In genomic region chr17:45718323-45718722, GRCm38 (mm10) we compare ENCODE assay signal across 9 mouse cellular contexts. TPM values are rescaled to one million over a fixed set of nuclear protein-coding genes. Genes with fewer than 3 reads are reported as not detected.
A peak's percentile ranks its signal among the peaks of the same experiment; 100 is the strongest.
DNase-seq lines count a peak whose midpoint lies in the region; ATAC-seq lines count a peak whose summit lies in the region.
"Had no signal": no experiment of that assay in that cellular context is flagged by ENCODE, and none has a peak within 500 bp of the region (broad histone marks: within the 10 kb centered on the region; RNA-seq: fewer than 3 reads in every experiment).

No protein-coding gene starts in this region.

- no peak overlapping the region for H3K4me2 ChIP-seq in midbrain, embryonic 15.5 days
- no peak overlapping the region for H3K4me2 ChIP-seq in embryonic facial prominence, embryonic 15.5 days (replicated peaks)
- H3K4me2 ChIP-seq in hindbrain, embryonic 16.5 days (ENCODE audit: low read length) = no peak overlapping the region

- peaks cover 9% of the 10 kb centered on the region for H3K4me1 ChIP-seq in midbrain, embryonic 10.5 days
- H3K4me1 ChIP-seq in midbrain, embryonic 15.5 days = peaks cover 12% of the 10 kb centered on the region
- H3K4me1 ChIP-seq in embryonic facial prominence, embryonic 15.5 days = peaks cover 4% of the 10 kb centered on the region
- H3K4me1 ChIP-seq in hindbrain, embryonic 16.5 days (ENCODE audit: control insufficient read depth, insufficient read depth, low read depth, low read length) = peaks cover 9% of the 10 kb centered on the region

- H3K9ac ChIP-seq in midbrain, embryonic 15.5 days = no peak overlapping the region
- H3K9ac ChIP-seq in embryonic facial prominence, embryonic 15.5 days = no peak overlapping the region
- no peak overlapping the region for H3K9ac ChIP-seq in hindbrain, embryonic 16.5 days (ENCODE audit: low read depth, low read length)

- H3K27me3 ChIP-seq in midbrain, embryonic 10.5 days (ENCODE audit: low read depth, poor library complexity, severe bottlenecking) = no peaks in the 10 kb centered on the region
- no peaks in the 10 kb centered on the region for H3K27me3 ChIP-seq in midbrain, embryonic 15.5 days (replicated peaks)
- no peaks in the 10 kb centered on the region for H3K27me3 ChIP-seq in embryonic facial prominence, embryonic 15.5 days
- no peaks in the 10 kb centered on the region for H3K27me3 ChIP-seq in hindbrain, embryonic 16.5 days (replicated peaks; ENCODE audit: control insufficient read depth, insufficient read depth, low read length)

- ATAC-seq in midbrain, embryonic 15.5 days (replicated peaks) = no peak; the same call in 1 of the 2 replicates
- peak; percentile 53; the same call in 1 of the 2 replicates for ATAC-seq in embryonic facial prominence, embryonic 15.5 days (ENCODE audit: insufficient number of reproducible peaks, low FRiP score, low TSS enrichment, low read depth)
- ATAC-seq in hindbrain, embryonic 16.5 days = peak; percentile 80
- peak; percentile 82 for ATAC-seq in megakaryocyte, adult 5-6 weeks (ENCODE audit: poor library complexity, severe bottlenecking)

- peak; percentile 47 for DNase-seq in midbrain, embryonic 10.5 days (ENCODE audit: low spot score)
- peak; percentile 75 for DNase-seq in adrenal gland, adult 2 months
- peak; percentile 74 to 86 for DNase-seq in layer of hippocampus, postnatal 14 days (ENCODE audit: low spot score in 2 of 2)
- peak; percentile 43 to 58 for DNase-seq in spleen, postnatal 36 days (ENCODE audit: low spot score in 2 of 2)

- no peaks in the 10 kb centered on the region for H3K9me3 ChIP-seq in midbrain, embryonic 10.5 days (replicated peaks)
- no peaks in the 10 kb centered on the region for H3K9me3 ChIP-seq in midbrain, embryonic 15.5 days
- H3K9me3 ChIP-seq in embryonic facial prominence, embryonic 15.5 days (replicated peaks) = no peaks in the 10 kb centered on the region
- no peaks in the 10 kb centered on the region for H3K9me3 ChIP-seq in hindbrain, embryonic 16.5 days (ENCODE audit: control insufficient read depth, low read length)
- H3K9me3 ChIP-seq: megakaryocyte, embryonic 14.5 days had no signal

- no peak overlapping the region for H3K27ac ChIP-seq in midbrain, embryonic 10.5 days (replicated peaks)
- no peak overlapping the region for H3K27ac ChIP-seq in midbrain, embryonic 15.5 days
- H3K27ac ChIP-seq in embryonic facial prominence, embryonic 15.5 days (replicated peaks) = no peak overlapping the region
- H3K27ac ChIP-seq in hindbrain, embryonic 16.5 days (ENCODE audit: low read depth, low read length) = no peak overlapping the region

- H3K4me3 ChIP-seq in midbrain, embryonic 10.5 days = no peak overlapping the region
- no peak overlapping the region for H3K4me3 ChIP-seq in midbrain, embryonic 15.5 days
- H3K4me3 ChIP-seq in embryonic facial prominence, embryonic 15.5 days (replicated peaks) = no peak overlapping the region
- no peak overlapping the region for H3K4me3 ChIP-seq in hindbrain, embryonic 16.5 days (ENCODE audit: low read length)
- H3K4me3 ChIP-seq: megakaryocyte, embryonic 14.5 days had no signal

- H3K36me3 ChIP-seq in midbrain, embryonic 10.5 days = no peaks in the 10 kb centered on the region
- H3K36me3 ChIP-seq in midbrain, embryonic 15.5 days (replicated peaks) = no peaks in the 10 kb centered on the region
- no peaks in the 10 kb centered on the region for H3K36me3 ChIP-seq in embryonic facial prominence, embryonic 15.5 days
- no peaks in the 10 kb centered on the region for H3K36me3 ChIP-seq in hindbrain, embryonic 16.5 days (ENCODE audit: control insufficient read depth, insufficient read depth, low read length)

- 11% methylated on average over 10 of the region's 10 CpGs for WGBS in midbrain, embryonic 10.5 days
- 9% methylated on average over 10 of the region's 10 CpGs for WGBS in midbrain, embryonic 15.5 days
- 7% methylated on average over 10 of the region's 10 CpGs for WGBS in embryonic facial prominence, embryonic 15.5 days
- 7% methylated on average over 10 of the region's 10 CpGs for WGBS in hindbrain, embryonic 16.5 days

RNA-seq across cellular contexts. Expression of gene 1600014C23Rik, which starts 15.3 kb away (rescaled TPM):
- 0.48 and 0.58 TPM in 2 replicates for polyA plus RNA-seq in midbrain, embryonic 10.5 days (2016; fragmentation: Nextera tagmentation; extraction: Ambion mirVana)
- 0.61 TPM in 1 of 2 replicates, not detected in the other for polyA plus RNA-seq in midbrain, embryonic 15.5 days (2015; fragmentation: Nextera tagmentation; extraction: Ambion mirVana)
- total RNA-seq in adrenal gland, adult 2 months (2021) = not detected
- not detected in 2 replicates for polyA plus RNA-seq in adrenal gland, adult 2 months (2012; rRNA removed)
- 0.49 TPM in 1 of 2 replicates, not detected in the other for polyA plus RNA-seq in embryonic facial prominence, embryonic 15.5 days (2015; fragmentation: Nextera tagmentation; extraction: Ambion mirVana)
- polyA plus RNA-seq in hindbrain, embryonic 16.5 days (2015; fragmentation: Nextera tagmentation; extraction: Ambion mirVana) = 0.66 TPM in 1 of 2 replicates, not detected in the other
- total RNA-seq in layer of hippocampus, postnatal 14 days (2021) = not detected
- total RNA-seq in megakaryocyte, adult 5-6 weeks (2015) = not detected in 2 replicates
- not detected in 2 replicates for total RNA-seq in megakaryocyte, adult 5-6 weeks (2017)

RNA-seq across cellular contexts. Expression of gene Tmem63b, which starts 31.6 kb away (rescaled TPM):
- polyA plus RNA-seq in midbrain, embryonic 10.5 days (2016; fragmentation: Nextera tagmentation; extraction: Ambion mirVana) = 60.5 and 82.0 TPM in 2 replicates
- polyA plus RNA-seq in midbrain, embryonic 15.5 days (2015; fragmentation: Nextera tagmentation; extraction: Ambion mirVana) = 173 and 177 TPM in 2 replicates
- total RNA-seq in adrenal gland, adult 2 months (2021) = 10 to 100 TPM; 37.9 to 54.8 TPM
- 68.9 and 71.9 TPM in 2 replicates for polyA plus RNA-seq in adrenal gland, adult 2 months (2012; rRNA removed)
- 45.8 and 52.4 TPM in 2 replicates for polyA plus RNA-seq in embryonic facial prominence, embryonic 15.5 days (2015; fragmentation: Nextera tagmentation; extraction: Ambion mirVana)
- polyA plus RNA-seq in hindbrain, embryonic 16.5 days (2015; fragmentation: Nextera tagmentation; extraction: Ambion mirVana) = 147 and 148 TPM in 2 replicates
- 100 to 1,000 TPM; 219 to 224 TPM for total RNA-seq in layer of hippocampus, postnatal 14 days (2021)
- total RNA-seq in megakaryocyte, adult 5-6 weeks (2015) = 3.3 and 5.3 TPM in 2 replicates
- 3.6 and 5.3 TPM in 2 replicates for total RNA-seq in megakaryocyte, adult 5-6 weeks (2017)

RNA-seq across cellular contexts. Expression of gene Mrpl14, which starts 32.2 kb away (rescaled TPM):
- polyA plus RNA-seq in midbrain, embryonic 10.5 days (2016; fragmentation: Nextera tagmentation; extraction: Ambion mirVana) = 148 and 155 TPM in 2 replicates
- 118 and 124 TPM in 2 replicates for polyA plus RNA-seq in midbrain, embryonic 15.5 days (2015; fragmentation: Nextera tagmentation; extraction: Ambion mirVana)
- total RNA-seq in adrenal gland, adult 2 months (2021) = 100 to 1,000 TPM; 126 to 132 TPM
- polyA plus RNA-seq in adrenal gland, adult 2 months (2012; rRNA removed) = 223 and 257 TPM in 2 replicates
- polyA plus RNA-seq in embryonic facial prominence, embryonic 15.5 days (2015; fragmentation: Nextera tagmentation; extraction: Ambion mirVana) = 157 and 165 TPM in 2 replicates
- 128 and 134 TPM in 2 replicates for polyA plus RNA-seq in hindbrain, embryonic 16.5 days (2015; fragmentation: Nextera tagmentation; extraction: Ambion mirVana)
- 10 to 100 TPM; 36.4 to 43.5 TPM for total RNA-seq in layer of hippocampus, postnatal 14 days (2021)
- 30.3 and 34.7 TPM in 2 replicates for total RNA-seq in megakaryocyte, adult 5-6 weeks (2015)
- 12.7 and 14.7 TPM in 2 replicates for total RNA-seq in megakaryocyte, adult 5-6 weeks (2017)

RNA-seq across cellular contexts. Expression of gene Capn11, which starts 59.2 kb away (rescaled TPM):
- polyA plus RNA-seq in midbrain, embryonic 10.5 days (2016; fragmentation: Nextera tagmentation; extraction: Ambion mirVana) = 0.76 and 1.5 TPM in 2 replicates
- polyA plus RNA-seq in midbrain, embryonic 15.5 days (2015; fragmentation: Nextera tagmentation; extraction: Ambion mirVana) = 0.65 and 1.2 TPM in 2 replicates
- total RNA-seq in adrenal gland, adult 2 months (2021) = under 1 TPM; 0.59 to 0.95 TPM
- 0.03 TPM in 1 of 2 replicates, not detected in the other for polyA plus RNA-seq in adrenal gland, adult 2 months (2012; rRNA removed)
- 0.71 and 0.77 TPM in 2 replicates for polyA plus RNA-seq in embryonic facial prominence, embryonic 15.5 days (2015; fragmentation: Nextera tagmentation; extraction: Ambion mirVana)
- polyA plus RNA-seq in hindbrain, embryonic 16.5 days (2015; fragmentation: Nextera tagmentation; extraction: Ambion mirVana) = 0.75 and 0.79 TPM in 2 replicates
- total RNA-seq in layer of hippocampus, postnatal 14 days (2021) = under 1 TPM; 0.14 to 0.25 TPM
- total RNA-seq in megakaryocyte, adult 5-6 weeks (2015) = 0.67 TPM in 1 of 2 replicates, not detected in the other
- not detected in 2 replicates for total RNA-seq in megakaryocyte, adult 5-6 weeks (2017)
